Mouse (Mus musculus): ENCODE results near the gene Nxf7. TPM values are rescaled to one million over a fixed set of nuclear protein-coding genes. Genes with fewer than 3 reads are reported as not detected.
"Not testable (repeated sequence)": the region's sequence is repeated elsewhere in the genome, so short reads cannot be mapped to it uniquely, and the experiment has no call there.

Nxf7 gene
- total RNA-seq (2014; rRNA removed) = not detected in 2 replicates
- polyA plus RNA-seq (2015; fragmentation: Nextera tagmentation; extraction: Ambion mirVana) = not detected in 2 replicates

DNA sequence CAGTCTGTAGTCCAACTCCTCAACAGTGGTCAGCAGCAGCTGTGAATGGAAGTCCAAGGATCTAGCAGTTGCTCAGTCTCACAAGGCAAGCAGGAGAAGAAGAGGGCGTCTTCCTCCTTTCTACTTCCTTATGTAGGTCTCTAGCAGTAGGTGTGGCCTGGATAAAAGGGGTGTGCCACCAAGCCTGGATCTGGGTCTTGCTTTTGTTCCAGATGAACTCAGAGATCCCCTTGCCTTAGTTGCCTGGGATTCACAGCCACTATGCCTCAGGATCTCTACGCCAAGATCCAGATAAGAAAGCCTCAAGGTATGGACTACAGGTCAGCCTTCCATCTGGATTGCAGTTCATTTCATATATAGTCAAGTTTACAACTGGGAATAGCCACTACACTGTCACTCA is at the start of gene Nxf7:
Nxf7 (minus strand) TSS at position 101 of the 400 bp plus-strand sequence.
- no peak within 1 kb of the TSS for H3K4me3 ChIP-seq (ENCODE audit: low read depth, low read length)
- H3K9ac ChIP-seq = no peak within 1 kb of the TSS
- 85% methylated on average over 2 of the region's 2 CpGs for WGBS
- H3K9me3 ChIP-seq (ENCODE audit: low read length) = no peaks in the 10 kb centered on the region
- no peaks in the 10 kb centered on the region for H3K36me3 ChIP-seq (ENCODE audit: insufficient read depth)
- no peak within 1 kb of the TSS for H3K4me2 ChIP-seq (ENCODE audit: low read depth)
- no peak for DNase-seq
- TF ChIP-seq CTCF (IDR thresholded peaks at IDR 0.05; ENCODE audit: low read depth) = no peak
- no peaks in the 10 kb centered on the region for H3K4me1 ChIP-seq (ENCODE audit: insufficient read depth)
- H3K27me3 ChIP-seq (ENCODE audit: insufficient read depth, low read length) = no peaks in the 10 kb centered on the region
- ATAC-seq = no peak
- no peak within 1 kb of the TSS for H3K27ac ChIP-seq (ENCODE audit: low read depth, low read length)

DNA sequence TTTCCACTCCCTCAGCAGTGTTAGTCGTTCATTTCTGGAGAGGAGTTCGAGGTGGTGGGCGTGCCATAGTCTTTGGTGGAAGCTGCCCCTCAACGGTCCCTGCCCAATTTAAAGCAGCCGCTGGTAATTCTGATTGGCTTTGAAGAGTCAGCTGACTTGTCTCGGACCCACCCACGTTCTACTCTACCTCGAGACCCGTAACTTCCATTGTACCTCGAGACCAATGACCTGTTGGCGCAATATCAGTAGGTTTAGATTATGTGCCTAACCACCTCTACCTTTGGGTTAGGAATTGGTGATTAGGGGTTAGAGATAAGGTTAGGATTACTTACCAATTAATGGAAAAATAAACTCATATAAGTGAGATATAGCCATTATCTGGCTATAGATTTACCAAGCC is 29.0 kb upstream of the Nxf7 start, which contains the start of gene Prame:
Prame (minus strand) TSS at position 101 of the 400 bp plus-strand sequence.
- H3K4me2 ChIP-seq (ENCODE audit: low read depth) = no peak within 1 kb of the TSS
- no peak within 1 kb of the TSS for H3K27ac ChIP-seq (ENCODE audit: low read depth, low read length)
- no peaks in the 10 kb centered on the region for H3K27me3 ChIP-seq (ENCODE audit: insufficient read depth, low read length)
- no peak within 1 kb of the TSS for H3K9ac ChIP-seq
- no peak for DNase-seq
- WGBS = 90% methylated on average over 11 of the region's 11 CpGs
- H3K9me3 ChIP-seq (ENCODE audit: low read length) = no peaks in the 10 kb centered on the region
- no peaks in the 10 kb centered on the region for H3K4me1 ChIP-seq (ENCODE audit: insufficient read depth)
- H3K4me3 ChIP-seq (ENCODE audit: low read depth, low read length) = no peak within 1 kb of the TSS
- H3K36me3 ChIP-seq (ENCODE audit: insufficient read depth) = no peaks in the 10 kb centered on the region
- no peak for TF ChIP-seq CTCF (IDR thresholded peaks at IDR 0.05; ENCODE audit: low read depth)
- ATAC-seq = no peak

DNA sequence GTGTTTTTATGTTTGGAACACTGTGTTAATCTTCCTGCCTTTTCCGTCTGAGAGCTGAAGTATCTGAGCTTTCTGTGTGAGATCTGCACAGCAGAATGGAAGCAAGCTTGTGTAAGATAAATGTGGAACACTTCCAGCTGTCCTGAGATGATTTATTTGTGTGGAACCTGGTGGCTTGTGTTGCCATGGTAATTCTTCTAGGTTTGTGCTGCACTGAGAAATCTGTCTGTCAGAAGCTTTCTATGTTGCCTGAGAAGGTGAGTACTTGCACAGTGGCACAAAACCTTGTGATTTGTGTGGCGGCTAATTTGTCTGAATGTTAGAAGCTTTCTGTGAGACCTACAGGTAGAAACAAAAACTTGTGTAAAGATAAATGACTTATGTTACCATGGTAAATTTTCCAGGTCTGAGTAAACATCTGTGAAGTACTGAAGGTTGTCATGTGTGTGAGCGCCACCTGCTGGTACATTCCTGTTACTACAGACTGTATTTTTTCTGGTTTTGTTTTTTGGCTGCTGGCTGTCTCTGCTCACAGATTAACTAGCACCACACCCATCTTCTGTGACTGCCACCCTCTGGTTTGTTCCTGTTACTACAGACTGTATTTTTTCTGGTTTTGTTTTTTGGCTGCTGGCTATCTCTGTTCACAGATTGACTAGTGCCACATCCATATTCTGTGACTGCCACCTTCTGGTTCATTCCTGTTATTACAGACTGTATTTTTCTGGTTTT is 2.9 kb upstream of the Nxf7 start:
- H3K27me3 ChIP-seq (ENCODE audit: insufficient read depth, low read length); H3K4me2 ChIP-seq (ENCODE audit: low read depth); H3K4me1 ChIP-seq (ENCODE audit: insufficient read depth); H3K4me3 ChIP-seq (ENCODE audit: low read depth, low read length); H3K27ac ChIP-seq (ENCODE audit: low read depth, low read length); H3K9ac ChIP-seq; H3K9me3 ChIP-seq (ENCODE audit: low read length); H3K36me3 ChIP-seq (ENCODE audit: insufficient read depth): not testable (repeated sequence)
- 66% methylated on average over 3 of the region's 3 CpGs for WGBS
- peak; percentile 62 for TF ChIP-seq CTCF (IDR thresholded peaks at IDR 0.05; ENCODE audit: low read depth)
- ATAC-seq = peak; percentile 54
- peak; percentile 66 for DNase-seq

DNA sequence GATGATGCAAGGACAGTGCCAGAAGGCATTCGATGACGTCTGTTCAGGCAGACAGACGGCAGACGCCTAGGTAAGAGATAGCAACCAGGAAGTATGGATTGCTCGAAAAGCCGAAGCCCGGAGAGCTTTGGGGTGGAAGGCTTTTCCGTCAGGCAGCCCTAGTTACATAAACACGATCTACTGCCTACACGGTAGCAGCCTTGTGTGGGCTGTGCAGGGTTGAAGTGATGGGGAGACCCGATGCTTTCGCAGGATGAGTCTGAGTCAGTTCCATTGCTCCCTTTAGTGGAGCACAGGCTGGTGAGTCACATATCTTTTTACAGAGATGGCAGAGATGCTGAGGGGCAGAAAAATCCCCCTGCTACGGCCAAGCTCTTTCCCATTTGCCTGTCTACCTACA is 481 bp downstream of the Nxf7 start:
- 86% methylated on average over 13 of the region's 13 CpGs for WGBS
- no peaks in the 10 kb centered on the region for H3K36me3 ChIP-seq (ENCODE audit: insufficient read depth)
- no peak for ATAC-seq
- H3K4me3 ChIP-seq (ENCODE audit: low read depth, low read length) = no peak overlapping the region
- H3K27ac ChIP-seq (ENCODE audit: low read depth, low read length) = no peak overlapping the region
- H3K4me2 ChIP-seq (ENCODE audit: low read depth) = no peak overlapping the region
- no peaks in the 10 kb centered on the region for H3K27me3 ChIP-seq (ENCODE audit: insufficient read depth, low read length)
- H3K4me1 ChIP-seq (ENCODE audit: insufficient read depth) = no peaks in the 10 kb centered on the region
- no peaks in the 10 kb centered on the region for H3K9me3 ChIP-seq (ENCODE audit: low read length)
- DNase-seq = no peak
- no peak for TF ChIP-seq CTCF (IDR thresholded peaks at IDR 0.05; ENCODE audit: low read depth)
- H3K9ac ChIP-seq = no peak overlapping the region

DNA sequence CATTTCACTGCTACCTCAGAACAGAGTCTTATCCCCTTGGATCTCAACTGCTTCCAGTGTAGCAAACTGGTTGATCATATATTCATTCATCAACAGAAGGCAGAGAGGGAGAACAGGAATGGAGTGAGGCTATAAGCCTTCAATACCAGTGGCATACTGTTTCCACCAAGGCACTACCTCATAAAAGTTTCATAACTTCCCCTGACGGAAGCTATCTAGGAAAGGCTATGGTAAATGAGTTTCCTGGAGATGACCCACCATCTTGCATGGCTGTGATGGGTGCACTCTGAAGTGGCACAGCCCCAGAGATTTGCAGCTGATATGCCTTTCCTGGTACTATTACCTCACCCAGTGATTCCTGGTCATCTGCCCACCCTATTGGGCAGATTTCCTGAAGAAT is 22.2 kb downstream of the Nxf7 start:
- Histone ChIP-seq H3K4me2 (ENCODE audit: low read depth) (no peak overlapping the region), H3K9me3 (ENCODE audit: low read length) (no peaks in the 10 kb centered on the region), H3K27ac (ENCODE audit: low read depth, low read length) (no peak overlapping the region), H3K4me1 (ENCODE audit: insufficient read depth) (no peaks in the 10 kb centered on the region), H3K4me3 (ENCODE audit: low read depth, low read length) (no peak overlapping the region), H3K27me3 (ENCODE audit: insufficient read depth, low read length) (no peaks in the 10 kb centered on the region), H3K36me3 (ENCODE audit: insufficient read depth) (no peaks in the 10 kb centered on the region), H3K9ac (no peak overlapping the region)
- TF ChIP-seq CTCF (IDR thresholded peaks at IDR 0.05; ENCODE audit: low read depth) = no peak
- WGBS = 96% methylated on average over 1 of the region's 1 CpGs
- ATAC-seq (no peak), DNase-seq (no peak)

DNA sequence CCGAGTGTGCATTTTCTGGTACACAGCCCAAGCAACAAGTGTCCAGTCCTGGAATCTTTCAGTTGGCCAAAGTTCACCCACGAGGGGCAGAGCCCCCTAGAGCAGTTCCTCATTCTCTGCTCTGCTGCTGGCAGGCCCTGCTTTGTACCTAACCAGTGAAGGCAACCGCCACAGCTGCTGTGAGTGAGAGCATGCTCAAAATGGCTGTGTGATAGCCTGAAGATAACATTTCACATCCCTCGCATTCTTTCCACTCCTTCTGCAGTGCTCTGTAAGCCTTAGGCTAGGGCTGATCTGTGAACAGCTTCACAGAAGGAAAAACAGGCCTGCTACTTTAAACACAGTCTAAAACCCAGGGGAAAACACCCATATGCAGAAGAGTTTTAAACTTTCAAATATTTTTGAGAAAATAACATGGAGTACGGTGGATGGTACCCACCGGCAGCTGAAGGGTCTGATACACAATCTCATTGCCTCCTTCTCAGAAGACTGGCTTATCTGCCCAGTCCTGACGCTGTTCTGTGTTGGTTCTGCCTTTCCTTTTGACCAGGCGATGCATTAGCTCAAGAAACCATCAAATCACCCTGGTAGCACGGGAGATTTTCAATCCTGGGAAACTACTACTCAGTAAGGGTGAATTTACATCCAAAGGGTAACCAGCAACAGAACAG is 23.5 kb downstream of the Nxf7 start:
- not testable (repeated sequence) for H3K36me3 ChIP-seq (ENCODE audit: insufficient read depth); H3K9me3 ChIP-seq (ENCODE audit: low read length); H3K27me3 ChIP-seq (ENCODE audit: insufficient read depth, low read length); ATAC-seq; H3K27ac ChIP-seq (ENCODE audit: low read depth, low read length); H3K9ac ChIP-seq; H3K4me3 ChIP-seq (ENCODE audit: low read depth, low read length); DNase-seq; H3K4me2 ChIP-seq (ENCODE audit: low read depth); H3K4me1 ChIP-seq (ENCODE audit: insufficient read depth)
- WGBS = 77% methylated on average over 9 of the region's 9 CpGs

DNA sequence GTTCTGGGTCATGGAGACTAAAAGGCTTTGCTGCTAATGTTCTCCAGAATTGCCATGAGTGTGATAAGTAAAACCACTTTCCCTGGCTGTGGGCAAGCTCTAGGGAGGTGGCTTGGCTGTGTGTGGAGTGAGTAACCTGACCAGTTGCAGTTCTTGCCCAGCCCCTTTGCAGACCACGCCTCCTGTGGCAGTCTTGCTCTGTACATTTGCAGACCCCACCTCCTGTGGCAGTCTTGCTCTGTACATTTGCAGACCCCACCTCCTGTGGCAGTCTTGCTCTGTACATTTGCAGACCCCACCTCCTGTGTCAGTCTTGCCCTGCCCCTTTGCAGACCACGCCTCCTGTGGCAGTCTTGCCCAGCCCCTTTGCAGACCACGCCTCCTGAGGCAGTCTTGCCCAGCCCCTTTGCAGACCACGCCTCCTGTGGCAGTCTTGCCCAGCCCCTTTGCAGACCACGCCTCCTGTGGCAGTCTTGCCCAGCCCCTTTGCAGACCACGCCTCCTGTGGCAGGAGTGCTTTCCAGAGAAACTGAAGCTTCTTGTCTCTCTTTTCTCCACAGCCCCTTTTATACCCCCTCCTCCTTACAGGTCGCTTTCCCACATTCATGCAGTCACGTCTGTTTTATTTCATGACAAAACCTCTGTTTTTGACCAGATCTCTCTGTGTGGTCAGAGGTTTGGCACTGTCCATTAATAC is 24.2 kb downstream of the Nxf7 start:
- not testable (repeated sequence) for H3K27me3 ChIP-seq (ENCODE audit: insufficient read depth, low read length); H3K4me1 ChIP-seq (ENCODE audit: insufficient read depth); H3K4me2 ChIP-seq (ENCODE audit: low read depth); H3K9ac ChIP-seq; ATAC-seq; H3K4me3 ChIP-seq (ENCODE audit: low read depth, low read length); DNase-seq; H3K36me3 ChIP-seq (ENCODE audit: insufficient read depth); H3K27ac ChIP-seq (ENCODE audit: low read depth, low read length); H3K9me3 ChIP-seq (ENCODE audit: low read length)
- 35% methylated on average over 8 of the region's 8 CpGs for whole genome bisulfite sequencing
